Mouse (Mus musculus) myocyte (in vitro differentiated cells): ENCODE results near the gene Zfp791. TPM values are rescaled to one million over a fixed set of nuclear protein-coding genes. Genes with fewer than 3 reads are reported as not detected.
"Not testable (repeated sequence)": the region's sequence is repeated elsewhere in the genome, so short reads cannot be mapped to it uniquely, and the experiment has no call there.

Experiments used
- H3K27me3 ChIP-seq: one replicate; pipeline ENCODE4 v1.6.1; 2011; ENCODE audit not compliant: control insufficient read depth, insufficient read depth, insufficient read length
- H3K36me3 ChIP-seq: one replicate; pipeline ENCODE4 v1.6.1; 2011; ENCODE audit not compliant: control insufficient read depth, insufficient read depth
- H3K4me2 ChIP-seq: one replicate; pipeline ENCODE4 v1.6.1; 2011; ENCODE audit warnings: low read depth, control low read depth
- H3K4me3 ChIP-seq: one replicate; pipeline ENCODE4 v1.5.1; 2011; ENCODE audit warnings: mild to moderate bottlenecking, control low read depth, moderate library complexity
- H3K79me2 ChIP-seq: one replicate; pipeline ENCODE4 v1.6.1; 2011; ENCODE audit not compliant: control insufficient read depth, insufficient read depth
- H3ac ChIP-seq: one replicate; pipeline ENCODE4 v1.6.1; 2011; ENCODE audit not compliant: control insufficient read depth, insufficient read length
- CEBPB ChIP-seq: IDR thresholded peaks from 2 replicates; pipeline ENCODE4 v1.6.1; 2011; ENCODE audit warnings: mild to moderate bottlenecking, moderate library complexity; ENCODE audit not compliant: poor library complexity, insufficient read depth, severe bottlenecking
- E2F4 ChIP-seq: IDR thresholded peaks from one replicate; pipeline ENCODE4 v1.6.1; 2011; ENCODE audit warnings: mild to moderate bottlenecking, control low read depth, moderate library complexity; ENCODE audit not compliant: insufficient read depth
- MAX ChIP-seq: IDR thresholded peaks from one replicate; pipeline ENCODE4 v1.6.1; 2011; ENCODE audit warnings: low read depth, mild to moderate bottlenecking, control low read depth
- MYOD1 ChIP-seq, 3 experiments: IDR thresholded peaks; one replicate each; pipeline ENCODE4 v1.6.1; 2011; ENCODE audit warnings: control low read depth in 2 of 3, low read depth in 2 of 3, mild to moderate bottlenecking in 2 of 3, moderate library complexity in 1 of 3; ENCODE audit not compliant: insufficient read length in 2 of 3, control insufficient read depth in 1 of 3
- MYOG ChIP-seq, 3 experiments: IDR thresholded peaks; one replicate each; pipeline ENCODE4 v1.6.1; 2011; ENCODE audit warnings: control low read depth in 2 of 3, low read depth in 2 of 3, mild to moderate bottlenecking in 2 of 3; ENCODE audit not compliant: insufficient read length in 2 of 3, control insufficient read depth in 1 of 3, insufficient read depth in 1 of 3
- POLR2A ChIP-seq: IDR thresholded peaks from one replicate; pipeline ENCODE4 v1.6.1; 2011; ENCODE audit warnings: low read depth, mild to moderate bottlenecking, control low read depth, moderate library complexity; ENCODE audit not compliant: insufficient read length
- POLR2AphosphoS2 ChIP-seq: IDR thresholded peaks from one replicate; pipeline ENCODE4 v1.6.1; 2011; ENCODE audit warnings: low read depth, control low read depth; ENCODE audit not compliant: insufficient read length
- REST ChIP-seq: IDR thresholded peaks from one replicate; pipeline ENCODE4 v1.6.1; 2011; ENCODE audit warnings: mild to moderate bottlenecking, control low read depth, moderate library complexity; ENCODE audit not compliant: insufficient read depth, insufficient read length
- SRF ChIP-seq: IDR thresholded peaks from one replicate; pipeline ENCODE4 v1.6.1; 2011; ENCODE audit warnings: low read depth; ENCODE audit not compliant: control insufficient read depth, insufficient read length
- TCF12 ChIP-seq: IDR thresholded peaks from one replicate; pipeline ENCODE4 v1.6.1; 2011; ENCODE audit warnings: mild to moderate bottlenecking, control low read depth; ENCODE audit not compliant: poor library complexity, insufficient read depth, severe bottlenecking
- TCF3 ChIP-seq: IDR thresholded peaks from one replicate; pipeline ENCODE4 v1.6.1; 2011; ENCODE audit warnings: low read depth, control low read depth; ENCODE audit not compliant: insufficient read length
- USF1 ChIP-seq: IDR thresholded peaks from one replicate; pipeline ENCODE4 v1.6.1; 2011; ENCODE audit warnings: low read depth, mild to moderate bottlenecking, control low read depth, moderate library complexity
- polyA plus RNA-seq: library from polyadenylated mRNA; unstranded; fragments of >200 nt; fragmentation: generic; extraction: Trizol; gene quantifications from one replicate; pipeline ENCODE4 v1.2.1, GENCODE M21; 2012; ENCODE audit warnings: missing spikeins

Gene Zfp791
- polyA plus RNA-seq, 1 experiment = not detected

DNA sequence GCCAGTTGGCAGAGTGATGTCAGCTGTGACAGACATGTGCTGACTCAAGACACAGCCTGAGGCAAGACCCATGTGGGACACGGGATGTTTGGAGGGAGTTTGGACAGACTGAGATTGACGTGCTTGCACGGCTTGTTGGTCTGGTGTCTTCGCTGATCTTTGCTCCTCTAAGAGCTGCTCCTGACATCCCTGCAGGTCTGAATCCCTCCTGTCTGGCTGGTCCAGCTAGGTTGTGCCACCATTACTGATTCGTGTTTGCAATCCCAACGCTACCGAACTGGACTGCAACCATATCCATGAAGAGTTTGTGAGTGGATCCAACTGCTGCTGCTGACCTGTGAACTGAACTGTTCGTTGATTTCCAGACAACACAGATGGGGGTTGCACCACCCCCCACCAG is 796 bp upstream of the Zfp791 start:
- TF ChIP-seq POLR2A (no peak), E2F4 (no peak), MAX (no peak), USF1 (no peak), TCF3 (no peak), CEBPB (no peak), REST (no peak), MYOG (IDR thresholded peaks at IDR 0.05; ENCODE audit: control insufficient read depth in 1 of 3, insufficient read depth in 1 of 3, insufficient read length in 2 of 3, low read depth in 2 of 3) (no peak), POLR2AphosphoS2 (no peak), SRF (no peak), TCF12 (no peak), MYOD1 (IDR thresholded peaks at IDR 0.05; ENCODE audit: control insufficient read depth in 1 of 3, insufficient read length in 2 of 3, low read depth in 2 of 3) (no peak)
- Histone ChIP-seq H3K4me2 (no peak overlapping the region), H3K79me2 (no peaks in the 10 kb centered on the region), H3ac (no peak overlapping the region), H3K36me3 (no peaks in the 10 kb centered on the region), H3K4me3 (no peak overlapping the region), H3K27me3 (no peaks in the 10 kb centered on the region)

GRCm38 (mm10) chr8:85120251-85120650 is 2.6 kb downstream of the Zfp791 start:
- not testable (repeated sequence) for H3K27me3 ChIP-seq, H3K79me2 ChIP-seq, H3K4me3 ChIP-seq, H3ac ChIP-seq, H3K4me2 ChIP-seq, H3K36me3 ChIP-seq

DNA sequence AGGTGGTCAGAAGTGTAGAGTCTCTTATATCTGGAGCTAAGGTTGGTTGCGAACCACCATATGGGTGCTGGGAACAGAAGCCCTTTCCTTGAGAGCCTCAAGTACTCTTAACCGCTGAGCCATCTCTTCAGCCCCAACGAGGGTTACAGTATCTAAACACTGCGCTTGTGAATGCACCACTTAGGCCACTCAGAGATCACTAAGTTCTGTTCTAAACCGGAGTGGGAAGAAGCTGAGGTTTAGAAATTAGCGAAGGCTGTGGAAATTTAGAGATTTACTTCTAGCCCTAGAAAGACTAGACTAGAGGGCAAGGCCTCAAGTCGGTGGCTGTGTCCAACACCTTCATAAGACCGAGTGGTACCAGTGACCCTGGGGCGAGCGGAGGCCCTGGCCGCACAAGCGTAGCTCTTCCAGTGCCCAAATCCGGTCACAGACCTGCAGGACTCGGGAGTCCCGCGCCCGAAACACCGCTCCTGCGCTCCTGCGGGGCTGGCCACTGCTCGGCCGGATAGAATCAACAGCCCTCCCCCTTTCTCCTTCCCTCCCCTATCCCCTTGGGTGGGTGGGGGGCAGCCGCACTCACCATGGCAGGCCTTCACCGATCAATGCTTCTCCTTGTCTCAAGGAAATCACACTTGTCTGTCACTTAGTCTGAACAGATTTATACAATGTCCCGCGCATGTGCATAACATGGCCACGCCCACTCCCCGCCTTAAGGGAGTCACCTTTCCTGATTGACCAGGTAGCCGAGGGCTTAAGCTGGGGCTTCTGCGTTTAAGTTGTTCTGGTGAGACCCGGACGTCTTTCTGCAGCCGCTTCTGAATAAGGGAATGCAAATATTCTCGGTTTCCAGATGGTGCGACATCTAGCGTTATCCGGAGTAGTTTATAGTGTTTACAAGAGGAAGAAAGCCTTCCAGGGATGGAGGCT is 3.6 kb downstream of the Zfp791 start:
- Histone ChIP-seq H3K4me3 (no peak overlapping the region), H3K36me3 (no peaks in the 10 kb centered on the region), H3ac (no peak overlapping the region), H3K4me2 (peak overlapping the region; percentile 40), H3K27me3 (no peaks in the 10 kb centered on the region), H3K79me2 (no peaks in the 10 kb centered on the region)
- TF ChIP-seq CEBPB = no peak
- TF ChIP-seq MYOG (IDR thresholded peaks at IDR 0.05; ENCODE audit: control insufficient read depth in 1 of 3, insufficient read depth in 1 of 3, insufficient read length in 2 of 3, low read depth in 2 of 3) = no peak
- no peak for TF ChIP-seq MYOD1 (IDR thresholded peaks at IDR 0.05; ENCODE audit: control insufficient read depth in 1 of 3, insufficient read length in 2 of 3, low read depth in 2 of 3)
- peak; percentile 8 for TF ChIP-seq SRF

- Histone ChIP-seq H3K27me3 (no peaks in the 10 kb centered on the region), H3ac (no peak overlapping the region), H3K36me3 (no peaks in the 10 kb centered on the region), H3K4me2 (no peak overlapping the region), H3K79me2 (no peaks in the 10 kb centered on the region), H3K4me3 (no peak overlapping the region)
- TF ChIP-seq POLR2A (no peak), MYOD1 (IDR thresholded peaks at IDR 0.05; ENCODE audit: control insufficient read depth in 1 of 3, insufficient read length in 2 of 3, low read depth in 2 of 3) (no peak), SRF (no peak), TCF12 (no peak), REST (no peak), E2F4 (no peak), TCF3 (no peak), MAX (no peak), USF1 (no peak), CEBPB (no peak), POLR2AphosphoS2 (no peak), MYOG (IDR thresholded peaks at IDR 0.05; ENCODE audit: control insufficient read depth in 1 of 3, insufficient read depth in 1 of 3, insufficient read length in 2 of 3, low read depth in 2 of 3) (no peak)
Measured at GRCm38 (mm10) chr8:85116984-85117383, 5.9 kb downstream of the Zfp791 start.

GRCm38 (mm10) chr8:85115501-85115900 is 7.4 kb downstream of the Zfp791 start:
- H3K4me2 ChIP-seq = no peak overlapping the region
- no peak overlapping the region for H3K4me3 ChIP-seq
- no peaks in the 10 kb centered on the region for H3K36me3 ChIP-seq
- H3ac ChIP-seq = no peak overlapping the region
- no peaks in the 10 kb centered on the region for H3K27me3 ChIP-seq
- H3K79me2 ChIP-seq = no peaks in the 10 kb centered on the region
- TF ChIP-seq POLR2A = no peak
- no peak for TF ChIP-seq MYOD1 (IDR thresholded peaks at IDR 0.05; ENCODE audit: control insufficient read depth in 1 of 3, insufficient read length in 2 of 3, low read depth in 2 of 3)
- no peak for TF ChIP-seq TCF3
- TF ChIP-seq REST = no peak
- TF ChIP-seq MYOG (IDR thresholded peaks at IDR 0.05; ENCODE audit: control insufficient read depth in 1 of 3, insufficient read depth in 1 of 3, insufficient read length in 2 of 3, low read depth in 2 of 3) = no peak
- TF ChIP-seq MAX = no peak
- TF ChIP-seq CEBPB = no peak
- no peak for TF ChIP-seq SRF
